Mouse (Mus musculus): ENCODE measurements at regions not wholly inside any gene's neighbourhood (a gene's known extent, or its start where the extent isn't known, plus 50 kb on each side); places are given as distances from the start of the nearest gene placed in this dataset.

DNA sequence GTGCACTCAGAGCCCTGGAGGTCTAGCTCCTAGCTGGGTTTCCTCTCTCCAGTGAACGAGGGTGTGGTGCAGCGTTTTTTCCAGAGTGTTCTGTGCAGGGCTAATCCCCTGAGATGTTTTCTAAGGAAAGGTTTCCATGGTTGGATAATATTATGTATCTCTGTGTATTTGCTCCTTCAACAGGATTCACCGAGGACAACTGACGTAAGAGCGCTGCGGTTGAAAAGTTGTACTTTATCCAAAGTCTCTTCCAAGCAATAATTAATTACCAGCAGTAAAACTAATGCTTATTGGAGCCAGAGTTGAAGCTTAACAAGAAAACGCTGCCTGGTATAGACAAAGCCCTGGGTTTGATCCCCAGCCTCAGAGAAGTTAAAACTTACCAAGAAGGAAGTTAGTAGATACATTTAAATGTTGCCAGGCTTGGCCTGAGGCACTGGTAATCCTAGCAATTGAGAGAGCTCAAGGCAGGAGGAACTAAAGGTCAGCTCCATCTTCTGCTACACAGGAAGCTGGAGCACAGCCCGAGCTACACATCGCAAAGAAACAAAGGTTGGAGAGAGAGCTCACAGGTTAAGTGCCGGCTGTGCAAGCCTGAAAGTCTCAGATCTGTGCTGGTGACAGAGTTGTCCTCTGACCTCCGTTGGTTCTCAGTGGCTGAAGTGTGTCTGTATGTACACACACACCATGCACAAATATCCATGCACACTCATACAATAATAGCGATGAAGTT lies 51.2 kb upstream of the Rap1b start:
- 71% methylated on average over 12 of the region's 12 CpGs for WGBS
- Histone ChIP-seq H3K27me3 (ENCODE audit: control insufficient read depth, insufficient read depth, low read length) (no peaks in the 10 kb centered on the region), H3K27ac (ENCODE audit: insufficient read depth, low read length) (no peak overlapping the region), H3K36me3 (ENCODE audit: control insufficient read depth, insufficient read depth, low read length) (no peaks in the 10 kb centered on the region), H3K4me1 (ENCODE audit: control insufficient read depth, insufficient read depth, insufficient read length) (peaks cover 23% of the 10 kb centered on the region; the same call in 1 of the 2 replicates), H3K4me3 (ENCODE audit: extremely low read depth, insufficient read depth, insufficient read length) (no peak overlapping the region)
- DNase-seq (ENCODE audit: low read depth in 1 of 2, low spot score in 2 of 2), result no peak
- TF ChIP-seq POLR2A (IDR thresholded peaks at IDR 0.05; ENCODE audit: low read depth, low read length) (no peak), CTCF (IDR thresholded peaks at IDR 0.05; ENCODE audit: extremely low read depth, insufficient read depth, insufficient read length, insufficient replicate concordance) (no peak)

DNA sequence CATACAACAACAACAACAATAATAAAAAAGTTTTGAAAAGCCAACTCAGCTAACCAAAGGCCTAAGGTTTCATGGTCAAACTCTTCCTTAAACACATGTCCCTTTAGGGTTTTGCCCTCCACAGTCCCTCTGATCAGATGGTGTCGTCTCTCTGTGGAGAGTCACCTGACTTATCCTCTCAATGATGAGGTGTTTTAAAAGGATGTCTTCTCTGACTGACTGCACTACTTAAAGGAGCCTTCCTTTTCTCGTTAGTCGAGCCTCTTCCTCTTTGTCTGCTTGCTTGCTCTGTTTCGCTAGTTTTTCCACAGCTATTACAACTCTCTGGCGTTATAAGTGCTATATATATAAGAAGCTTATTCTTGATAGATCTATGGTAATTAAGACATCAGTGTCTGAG lies 51.9 kb upstream of the Rap1b start:
- 32% methylated on average over 5 of the region's 5 CpGs for WGBS

DNA sequence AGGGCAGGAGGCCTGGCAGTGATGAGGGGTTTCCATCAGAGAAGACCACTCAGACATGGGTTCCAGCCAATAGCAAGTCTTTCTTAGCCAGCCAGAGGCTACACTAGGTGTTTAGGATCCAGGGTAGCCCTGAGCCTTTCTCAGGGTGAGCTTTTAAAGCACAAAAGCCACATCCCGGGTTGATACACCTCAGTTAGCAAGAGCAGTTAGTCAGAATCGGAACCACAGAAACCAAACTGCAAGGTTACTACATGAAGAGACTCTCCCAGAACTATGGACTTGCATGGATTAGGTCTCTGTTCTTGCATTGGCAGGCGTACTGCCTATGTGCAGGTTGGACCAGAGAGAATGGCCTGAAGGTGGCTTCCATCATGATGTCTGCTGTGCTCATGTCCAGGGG lies 52.6 kb upstream of the Rap1b start:
- WGBS, result 77% methylated on average over 3 of the region's 3 CpGs
- TF ChIP-seq CTCF (IDR thresholded peaks at IDR 0.05; ENCODE audit: extremely low read depth, insufficient read depth, insufficient read length, insufficient replicate concordance), result no peak
- no peak for TF ChIP-seq POLR2A (IDR thresholded peaks at IDR 0.05; ENCODE audit: low read depth, low read length)
- Histone ChIP-seq H3K4me1 (ENCODE audit: control insufficient read depth, insufficient read depth, insufficient read length) (peaks cover 19% of the 10 kb centered on the region; the same call in 1 of the 2 replicates), H3K4me3 (ENCODE audit: extremely low read depth, insufficient read depth, insufficient read length) (no peak overlapping the region), H3K36me3 (ENCODE audit: control insufficient read depth, insufficient read depth, low read length) (no peaks in the 10 kb centered on the region), H3K27ac (ENCODE audit: insufficient read depth, low read length) (no peak overlapping the region), H3K27me3 (ENCODE audit: control insufficient read depth, insufficient read depth, low read length) (no peaks in the 10 kb centered on the region)
- DNase-seq (ENCODE audit: low read depth in 1 of 2, low spot score in 2 of 2), result no peak

More for the DNA sequence above, 51.9 kb upstream of the Rap1b start:
- Histone ChIP-seq H3K4me1 (ENCODE audit: control insufficient read depth, insufficient read depth, insufficient read length) (peaks cover 19% of the 10 kb centered on the region; the same call in 1 of the 2 replicates), H3K36me3 (ENCODE audit: control insufficient read depth, insufficient read depth, low read length) (no peaks in the 10 kb centered on the region), H3K4me3 (ENCODE audit: extremely low read depth, insufficient read depth, insufficient read length) (no peak overlapping the region), H3K27me3 (ENCODE audit: control insufficient read depth, insufficient read depth, low read length) (no peaks in the 10 kb centered on the region), H3K27ac (ENCODE audit: insufficient read depth, low read length) (no peak overlapping the region)
- DNase-seq (ENCODE audit: low read depth in 1 of 2, low spot score in 2 of 2), result no peak
- TF ChIP-seq POLR2A (IDR thresholded peaks at IDR 0.05; ENCODE audit: low read depth, low read length) (no peak), CTCF (IDR thresholded peaks at IDR 0.05; ENCODE audit: extremely low read depth, insufficient read depth, insufficient read length, insufficient replicate concordance) (no peak)

DNA sequence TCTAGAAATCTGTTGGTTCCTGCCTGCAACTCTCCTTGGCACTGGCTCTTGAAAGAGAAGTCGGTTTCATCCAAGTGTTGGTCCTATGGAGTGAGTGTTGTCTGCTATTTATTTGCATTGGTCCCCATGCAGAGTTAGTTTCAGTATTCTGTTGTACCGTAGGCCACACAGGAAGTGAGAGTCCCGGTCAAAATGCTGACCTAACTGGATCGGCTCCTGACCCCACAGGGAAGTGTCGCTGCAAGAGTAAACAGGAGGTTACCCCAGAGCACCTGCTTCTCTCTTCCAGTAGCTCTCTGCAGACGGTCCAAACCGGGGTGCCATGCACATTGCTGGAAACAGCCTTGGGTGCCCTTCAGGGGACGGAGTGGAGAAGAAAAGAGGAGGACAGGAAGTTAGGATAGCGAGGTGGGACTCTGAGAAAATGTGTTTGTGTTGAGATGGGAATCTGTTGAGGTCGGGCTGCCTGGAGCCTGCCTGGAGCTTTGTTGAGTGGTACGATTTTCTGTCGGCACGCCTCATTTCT lies 53.6 kb upstream of the Rap1b start:
- TF ChIP-seq CTCF (IDR thresholded peaks at IDR 0.05; ENCODE audit: extremely low read depth, insufficient read depth, insufficient read length, insufficient replicate concordance), result no peak
- no peak for TF ChIP-seq POLR2A (IDR thresholded peaks at IDR 0.05; ENCODE audit: low read depth, low read length)
- Histone ChIP-seq H3K4me1 (ENCODE audit: control insufficient read depth, insufficient read depth, insufficient read length) (peaks cover 16% of the 10 kb centered on the region; the same call in 1 of the 2 replicates), H3K4me3 (ENCODE audit: extremely low read depth, insufficient read depth, insufficient read length) (peak overlapping the region; percentile 26; the same call in 1 of the 2 replicates), H3K27me3 (ENCODE audit: control insufficient read depth, insufficient read depth, low read length) (no peaks in the 10 kb centered on the region), H3K27ac (ENCODE audit: insufficient read depth, low read length) (peak overlapping the region; percentile 79; the same call in 1 of the 2 replicates), H3K36me3 (ENCODE audit: control insufficient read depth, insufficient read depth, low read length) (no peaks in the 10 kb centered on the region)
- WGBS, result 29% methylated on average over 13 of the region's 13 CpGs
- DNase-seq (ENCODE audit: low read depth in 1 of 2, low spot score in 2 of 2), result no peak

DNA sequence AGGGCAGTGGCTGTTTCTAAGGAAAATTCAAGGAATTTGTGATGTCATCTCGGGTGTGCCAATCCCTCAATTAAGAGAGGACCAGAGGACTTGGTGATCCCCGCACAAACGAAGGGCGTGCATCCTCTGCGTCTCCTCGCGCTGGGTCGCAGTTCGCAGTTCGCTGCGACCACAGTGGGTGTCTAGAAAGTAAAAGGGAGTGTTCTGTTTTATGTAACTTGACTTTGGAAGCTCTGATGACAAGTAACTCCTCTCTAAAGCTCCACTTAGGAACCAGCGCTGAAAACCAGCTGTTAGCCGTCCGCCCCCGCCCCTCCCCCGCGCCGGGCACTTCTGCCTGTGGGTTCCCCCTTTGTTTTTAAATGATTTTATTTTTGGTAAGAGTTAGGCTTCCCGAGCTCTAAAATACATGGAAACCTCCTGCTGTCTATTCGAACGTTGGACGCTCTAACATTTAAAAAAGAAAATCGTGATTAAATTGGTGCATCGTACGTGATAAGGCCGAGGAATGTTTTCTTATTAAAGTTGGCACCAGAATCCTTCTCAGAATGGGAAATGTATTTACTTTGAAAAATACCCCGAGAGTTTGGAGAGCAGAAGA lies 59.9 kb upstream of the Rap1b start:
- no peak for TF ChIP-seq POLR2A (IDR thresholded peaks at IDR 0.05; ENCODE audit: low read depth, low read length)
- TF ChIP-seq CTCF (IDR thresholded peaks at IDR 0.05; ENCODE audit: extremely low read depth, insufficient read depth, insufficient read length, insufficient replicate concordance), result no peak
- H3K27me3 ChIP-seq (ENCODE audit: control insufficient read depth, insufficient read depth, low read length), result no peaks in the 10 kb centered on the region
- no peaks in the 10 kb centered on the region for H3K36me3 ChIP-seq (ENCODE audit: control insufficient read depth, insufficient read depth, low read length)
- H3K4me3 ChIP-seq (ENCODE audit: extremely low read depth, insufficient read depth, insufficient read length), result peak overlapping the region; percentile 55
- DNase-seq (ENCODE audit: low read depth in 1 of 2, low spot score in 2 of 2), result peak in 1 of 2 experiments; percentile 22
- peaks cover 14% of the 10 kb centered on the region for H3K4me1 ChIP-seq (ENCODE audit: control insufficient read depth, insufficient read depth, insufficient read length)
- WGBS, result 13% methylated on average over 27 of the region's 27 CpGs
- peak overlapping the region; percentile 89 for H3K27ac ChIP-seq (ENCODE audit: insufficient read depth, low read length)

DNA sequence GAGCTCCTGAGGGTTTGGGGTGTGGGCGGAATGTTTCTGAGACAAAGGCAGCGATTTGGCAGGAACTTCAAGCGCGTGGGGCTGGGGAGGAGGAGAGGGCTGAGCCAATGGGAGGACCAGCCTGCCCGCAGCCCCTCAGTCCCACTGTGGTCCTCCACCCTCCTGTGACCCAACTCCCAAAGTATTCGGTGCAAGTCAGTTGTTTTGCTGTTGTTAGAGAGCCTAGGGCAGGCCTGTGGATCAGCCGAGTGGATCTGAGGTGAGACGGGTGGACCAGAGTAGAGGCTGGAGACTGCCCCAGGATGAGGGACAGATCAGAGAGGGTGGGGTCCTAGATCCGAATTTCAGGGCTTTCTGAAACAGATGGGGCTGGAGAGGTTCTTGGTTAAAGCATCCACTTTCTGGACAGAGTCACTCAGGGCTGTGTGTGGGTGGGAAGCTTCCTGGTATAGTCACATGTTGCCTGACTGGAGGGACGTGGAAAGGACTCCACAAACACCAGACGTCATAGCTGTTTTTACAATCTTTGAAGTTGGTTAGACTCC lies 60.5 kb upstream of the Rap1b start:
- Histone ChIP-seq H3K27ac (ENCODE audit: insufficient read depth, low read length) (peak overlapping the region; percentile 89), H3K4me1 (ENCODE audit: control insufficient read depth, insufficient read depth, insufficient read length) (peaks cover 14% of the 10 kb centered on the region), H3K4me3 (ENCODE audit: extremely low read depth, insufficient read depth, insufficient read length) (peak overlapping the region; percentile 55), H3K36me3 (ENCODE audit: control insufficient read depth, insufficient read depth, low read length) (no peaks in the 10 kb centered on the region), H3K27me3 (ENCODE audit: control insufficient read depth, insufficient read depth, low read length) (no peaks in the 10 kb centered on the region)
- DNase-seq (ENCODE audit: low read depth in 1 of 2, low spot score in 2 of 2), result peak; percentile 24 to 54
- 34% methylated on average over 11 of the region's 11 CpGs for WGBS
- TF ChIP-seq CTCF (IDR thresholded peaks at IDR 0.05; ENCODE audit: extremely low read depth, insufficient read depth, insufficient read length, insufficient replicate concordance) (no peak), POLR2A (IDR thresholded peaks at IDR 0.05; ENCODE audit: low read depth, low read length) (no peak)
